Mouse (Mus musculus): ENCODE results near the gene Uprt. TPM values are rescaled to one million over a fixed set of nuclear protein-coding genes. Genes with fewer than 3 reads are reported as not detected.

The Uprt gene
- polyA plus RNA-seq (2021) = 21.5 TPM

DNA sequence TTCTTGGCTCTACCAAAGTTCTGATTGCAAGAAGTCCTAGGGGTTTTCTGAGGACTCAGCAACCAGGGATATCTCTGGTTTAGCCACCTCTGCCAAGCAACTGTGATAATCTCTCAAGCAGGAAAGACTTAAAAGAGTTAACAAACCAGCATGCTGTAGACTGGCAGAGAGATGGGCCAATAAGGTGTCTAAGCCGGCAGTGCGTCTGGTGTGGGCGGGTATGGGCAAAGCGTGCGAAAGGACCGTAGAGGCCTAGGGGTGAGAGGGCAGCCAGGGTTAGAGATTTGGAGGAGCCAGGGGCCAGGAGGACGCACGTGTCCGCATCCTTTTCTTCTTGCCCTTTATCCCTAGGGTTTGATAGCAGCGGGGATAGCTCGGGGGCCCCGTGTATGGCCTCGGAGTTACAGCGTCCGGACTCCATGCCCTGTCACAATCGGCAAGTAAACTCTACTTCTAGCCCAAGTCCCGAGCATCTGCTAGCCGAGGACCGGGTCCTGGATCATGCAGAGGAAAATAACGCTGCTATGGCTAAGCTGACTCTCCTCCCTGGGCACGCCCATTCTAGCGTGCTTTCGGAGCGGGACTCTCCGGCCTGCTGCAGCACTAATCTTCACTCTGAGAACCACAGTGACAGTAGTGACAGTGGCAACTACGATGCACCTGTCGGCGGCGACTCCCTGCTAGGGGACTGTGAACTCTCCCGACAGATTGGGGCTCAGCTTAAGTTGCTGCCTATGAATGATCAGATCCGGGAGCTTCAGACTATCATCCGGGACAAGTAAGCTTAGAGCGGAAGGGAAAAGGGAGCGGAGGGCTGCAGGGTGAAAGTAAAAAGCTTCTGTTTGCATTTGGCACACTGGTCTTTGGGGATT lies at the start of gene Uprt:
TSS of gene Uprt (plus strand) at position 247 of the 872 bp plus-strand sequence.
- TF ChIP-seq CTCF (IDR thresholded peaks at IDR 0.05) = no peak
- DNase-seq (ENCODE audit: low read depth, low spot score) (peak; percentile 51), ATAC-seq (peak; percentile 98)
- ChIA-PET CTCF (interaction anchor here (1.0 kb wide), 1 partner anchor 11 kb away, joined by 3 read pairs; no protein-coding TSS in a partner anchor), POLR2A (no interaction called here)
- peaks cover 33% of the 10 kb centered on the region for H3K27me3 ChIP-seq
- in situ Hi-C loops (cut with MboI; ENCODE audit: low pct_unique_long_range_greater_than_20kb) = loop anchor here (10.0 kb wide), 1 partner anchor 78 kb away; no protein-coding TSS in a partner anchor

GRCm38 (mm10) chrX:104433456-104433855 lies 49.2 kb upstream of the Uprt start:
- POLR2A ChIA-PET = interaction anchor here (0.8 kb wide), 1 partner anchor 129 kb away, joined by 3 read pairs; no protein-coding TSS in a partner anchor
- ATAC-seq (peak; percentile 84), DNase-seq (ENCODE audit: low read depth, low spot score) (no peak)
- TF ChIP-seq CTCF (IDR thresholded peaks at IDR 0.05) = no peak
- in situ Hi-C loops (cut with MboI; ENCODE audit: low pct_unique_long_range_greater_than_20kb) = no loop called here
- CTCF ChIA-PET = no interaction called here
- H3K27me3 ChIP-seq = peaks cover 45% of the 10 kb centered on the region

DNA sequence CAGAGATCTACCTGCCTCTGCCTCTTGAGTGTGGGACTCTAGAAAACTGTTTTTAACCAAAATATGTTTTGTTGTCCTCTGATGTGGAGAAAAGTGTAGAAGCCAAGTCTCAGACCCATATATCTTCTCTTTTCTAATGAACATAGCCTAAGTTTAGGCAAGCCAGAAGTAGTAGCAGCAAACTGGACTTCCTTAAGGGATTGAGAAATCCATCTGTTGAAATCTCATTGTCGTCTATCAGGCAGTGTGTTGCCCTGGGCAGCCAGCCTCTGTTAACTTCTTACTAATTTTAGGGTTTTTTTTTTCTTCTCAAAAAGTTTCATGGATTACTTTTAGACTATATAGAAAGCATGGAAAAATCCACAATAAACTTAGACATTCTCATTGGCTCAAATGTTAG lies 30.2 kb upstream of the Uprt start:
- in situ Hi-C loops (cut with MboI; ENCODE audit: low pct_unique_long_range_greater_than_20kb) = no loop called here
- no peak for TF ChIP-seq CTCF (IDR thresholded peaks at IDR 0.05)
- POLR2A ChIA-PET = no interaction called here
- DNase-seq (ENCODE audit: low read depth, low spot score) (no peak), ATAC-seq (no peak)
- H3K27me3 ChIP-seq = peaks cover 25% of the 10 kb centered on the region
- CTCF ChIA-PET = no interaction called here

DNA sequence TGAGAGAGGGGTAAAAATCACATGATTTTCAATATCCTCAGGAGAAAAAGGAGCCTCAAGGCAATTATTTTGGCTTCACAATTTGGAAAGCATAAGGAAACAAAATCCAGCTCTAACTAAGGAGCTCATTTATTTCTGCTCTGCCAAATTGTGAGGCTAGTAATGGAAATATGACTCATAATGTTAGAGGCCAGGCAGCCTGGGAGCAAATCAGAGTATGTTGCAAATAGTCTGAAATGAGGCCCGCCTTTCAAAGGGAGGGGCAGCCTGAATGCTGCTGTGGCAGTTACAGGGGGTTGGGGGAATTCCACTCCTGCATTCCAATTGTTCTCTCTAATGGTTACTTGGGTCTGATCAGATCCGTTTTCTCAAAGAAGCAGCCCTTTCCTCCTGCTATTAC lies 20.9 kb upstream of the Uprt start:
- in situ Hi-C loops (cut with MboI; ENCODE audit: low pct_unique_long_range_greater_than_20kb) = no loop called here
- no peak for TF ChIP-seq CTCF (IDR thresholded peaks at IDR 0.05)
- CTCF ChIA-PET = interaction anchor here (0.9 kb wide), 1 partner anchor 16 kb away, joined by 3 read pairs; no protein-coding TSS in a partner anchor
- DNase-seq (ENCODE audit: low read depth, low spot score) = peak; percentile 12
- peak; percentile 76 for ATAC-seq
- POLR2A ChIA-PET = no interaction called here
- H3K27me3 ChIP-seq = peaks cover 17% of the 10 kb centered on the region

DNA sequence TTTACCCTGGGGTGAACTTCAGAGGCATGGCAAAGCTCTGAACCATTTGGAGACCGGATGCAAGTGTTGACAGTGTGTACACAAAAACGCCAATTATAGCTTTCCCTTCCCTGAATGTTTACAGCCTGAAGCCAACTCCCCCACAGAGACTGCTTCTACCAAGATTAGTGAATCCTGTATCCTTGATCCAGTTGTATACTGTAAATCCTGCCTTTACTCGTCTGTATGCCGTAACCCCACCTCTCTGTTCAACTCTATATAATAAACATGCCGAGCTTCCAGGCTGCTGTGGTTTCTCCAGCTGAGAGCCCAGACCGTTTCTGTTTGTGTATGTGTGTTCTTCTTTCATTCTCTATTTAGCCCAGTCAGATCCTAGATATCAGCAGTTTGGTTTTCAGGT lies 18.2 kb upstream of the Uprt start:
- ChIA-PET CTCF (no interaction called here), POLR2A (no interaction called here)
- TF ChIP-seq CTCF (IDR thresholded peaks at IDR 0.05) = no peak
- DNase-seq (ENCODE audit: low read depth, low spot score) (no peak), ATAC-seq (no peak)
- in situ Hi-C loops (cut with MboI; ENCODE audit: low pct_unique_long_range_greater_than_20kb) = no loop called here
- peaks cover 29% of the 10 kb centered on the region for H3K27me3 ChIP-seq

DNA sequence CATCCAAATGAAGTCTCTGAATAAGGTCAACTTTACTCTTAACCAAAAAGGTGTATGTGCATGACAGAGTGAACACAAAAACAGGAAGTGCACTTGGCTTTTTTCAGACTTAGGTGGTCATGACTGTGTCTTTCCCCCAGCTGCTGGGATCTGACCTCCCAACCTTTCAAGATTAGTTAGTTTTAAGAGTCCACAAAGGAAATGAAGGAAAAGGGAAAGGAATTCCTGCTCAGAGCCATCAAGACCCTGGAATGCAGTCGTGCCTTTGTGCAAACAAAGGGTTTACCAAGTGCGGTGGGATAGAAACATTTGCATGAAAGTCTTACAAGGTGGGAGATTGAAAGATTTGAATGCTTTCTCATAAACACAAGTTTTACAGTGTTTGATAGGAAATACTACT lies 4.6 kb upstream of the Uprt start:
- no peak for TF ChIP-seq CTCF (IDR thresholded peaks at IDR 0.05)
- ChIA-PET POLR2A (no interaction called here), CTCF (no interaction called here)
- ATAC-seq (no peak), DNase-seq (ENCODE audit: low read depth, low spot score) (no peak)
- in situ Hi-C loops (cut with MboI; ENCODE audit: low pct_unique_long_range_greater_than_20kb) = no loop called here
- peaks cover 33% of the 10 kb centered on the region for H3K27me3 ChIP-seq

- CTCF ChIA-PET = no interaction called here
- in situ Hi-C loops (cut with MboI; ENCODE audit: low pct_unique_long_range_greater_than_20kb) = loop anchor here (10.0 kb wide), 1 partner anchor 79 kb away; no protein-coding TSS in a partner anchor
- ATAC-seq = peak; percentile 51
- H3K27me3 ChIP-seq = peaks cover 28% of the 10 kb centered on the region
- TF ChIP-seq CTCF (IDR thresholded peaks at IDR 0.05) = no peak
- POLR2A ChIA-PET = no interaction called here
- DNase-seq (ENCODE audit: low read depth, low spot score) = peak; percentile 22
Measured at GRCm38 (mm10) chrX:104483444-104483808, 808 bp downstream of the Uprt start.

GRCm38 (mm10) chrX:104485596-104485995 lies 3.0 kb downstream of the Uprt start:
- in situ Hi-C loops (cut with MboI; ENCODE audit: low pct_unique_long_range_greater_than_20kb) = loop anchor here (10.0 kb wide), 1 partner anchor 81 kb away; no protein-coding TSS in a partner anchor
- CTCF ChIA-PET = no interaction called here
- DNase-seq (ENCODE audit: low read depth, low spot score) = no peak
- TF ChIP-seq CTCF (IDR thresholded peaks at IDR 0.05) = no peak
- ATAC-seq = no peak
- peaks cover 36% of the 10 kb centered on the region for H3K27me3 ChIP-seq
- POLR2A ChIA-PET = no interaction called here

DNA sequence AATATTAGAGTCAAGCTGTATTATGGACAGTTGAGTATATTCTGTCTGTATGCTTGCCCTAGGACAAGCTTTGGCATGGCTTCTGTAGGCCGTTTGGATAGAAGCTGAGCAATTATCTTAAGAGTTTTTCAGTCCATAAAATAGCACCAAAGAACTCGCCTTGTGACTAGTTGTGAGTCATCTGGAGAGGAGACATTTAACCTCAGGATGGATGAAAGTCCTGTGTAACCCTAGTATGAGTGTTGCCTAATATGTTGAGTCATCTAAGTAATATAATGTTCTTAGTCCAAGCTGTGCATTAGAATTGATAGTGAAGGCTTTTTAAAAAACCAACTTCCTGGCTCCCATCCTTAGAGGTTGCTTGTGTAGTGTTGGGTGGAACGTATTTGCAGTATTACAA lies 5.4 kb downstream of the Uprt start:
- no peak for TF ChIP-seq CTCF (IDR thresholded peaks at IDR 0.05)
- CTCF ChIA-PET = no interaction called here

GRCm38 (mm10) chrX:104488870-104489467 lies 6.4 kb downstream of the Uprt start:
- POLR2A ChIA-PET = no interaction called here
- no peak for TF ChIP-seq CTCF (IDR thresholded peaks at IDR 0.05)
- CTCF ChIA-PET = interaction anchor here (1.0 kb wide), 1 partner anchor 95 kb away, joined by 3 read pairs; no protein-coding TSS in a partner anchor
- in situ Hi-C loops (cut with MboI; ENCODE audit: low pct_unique_long_range_greater_than_20kb) = loop anchor here (10.0 kb wide), 1 partner anchor 84 kb away; no protein-coding TSS in a partner anchor
- peaks cover 34% of the 10 kb centered on the region for H3K27me3 ChIP-seq
- DNase-seq (ENCODE audit: low read depth, low spot score) (no peak), ATAC-seq (no peak)

More for the DNA sequence above, 5.4 kb downstream of the Uprt start:
- in situ Hi-C loops (cut with MboI; ENCODE audit: low pct_unique_long_range_greater_than_20kb) = loop anchor here (10.0 kb wide), 1 partner anchor 83 kb away; no protein-coding TSS in a partner anchor
- H3K27me3 ChIP-seq = peaks cover 42% of the 10 kb centered on the region
- POLR2A ChIA-PET = no interaction called here
- peak; percentile 19 for DNase-seq (ENCODE audit: low read depth, low spot score)
- ATAC-seq = peak; percentile 49
